Mouse (Mus musculus) urinary bladder, postnatal 36 days (tissue): ENCODE data around the gene Nap1l4.

Experiments used
- DNase-seq, 2 experiments: peaks; one replicate each; pipeline ENCODE4 v3.0.0; 2022; ENCODE audit warnings: low spot score in 2 of 2, mixed read lengths in 1 of 2

Gene Nap1l4

GRCm38 (mm10) chr7:143519333-143519732, 29.6 kb downstream of the Nap1l4 start:
- DNase-seq: no peak

GRCm38 (mm10) chr7:143514416-143514768, 34.5 kb downstream of the Nap1l4 start:
- no peak for DNase-seq

- no peak for DNase-seq
Measured at GRCm38 (mm10) chr7:143513763-143514415, 35.0 kb downstream of the Nap1l4 start.

DNA sequence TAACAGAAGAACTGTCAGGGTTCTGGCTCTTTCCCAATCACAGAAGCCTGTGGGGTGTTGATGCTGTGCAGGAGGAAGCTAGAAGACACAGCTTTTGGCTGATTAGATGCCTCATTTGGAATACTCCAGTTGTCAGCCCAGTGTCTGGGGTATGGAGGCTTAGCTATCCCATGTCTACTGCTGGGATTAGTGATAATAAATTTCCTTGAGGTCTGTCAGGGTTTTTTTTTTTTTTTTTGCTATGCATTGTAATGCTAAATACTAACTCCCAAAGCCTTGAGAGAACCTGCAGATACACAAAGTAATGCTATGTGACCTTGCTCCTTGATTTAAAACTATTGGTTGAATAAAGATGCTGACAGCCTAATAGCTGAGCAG, 37.6 kb downstream of the Nap1l4 start:
- no peak for DNase-seq

DNA sequence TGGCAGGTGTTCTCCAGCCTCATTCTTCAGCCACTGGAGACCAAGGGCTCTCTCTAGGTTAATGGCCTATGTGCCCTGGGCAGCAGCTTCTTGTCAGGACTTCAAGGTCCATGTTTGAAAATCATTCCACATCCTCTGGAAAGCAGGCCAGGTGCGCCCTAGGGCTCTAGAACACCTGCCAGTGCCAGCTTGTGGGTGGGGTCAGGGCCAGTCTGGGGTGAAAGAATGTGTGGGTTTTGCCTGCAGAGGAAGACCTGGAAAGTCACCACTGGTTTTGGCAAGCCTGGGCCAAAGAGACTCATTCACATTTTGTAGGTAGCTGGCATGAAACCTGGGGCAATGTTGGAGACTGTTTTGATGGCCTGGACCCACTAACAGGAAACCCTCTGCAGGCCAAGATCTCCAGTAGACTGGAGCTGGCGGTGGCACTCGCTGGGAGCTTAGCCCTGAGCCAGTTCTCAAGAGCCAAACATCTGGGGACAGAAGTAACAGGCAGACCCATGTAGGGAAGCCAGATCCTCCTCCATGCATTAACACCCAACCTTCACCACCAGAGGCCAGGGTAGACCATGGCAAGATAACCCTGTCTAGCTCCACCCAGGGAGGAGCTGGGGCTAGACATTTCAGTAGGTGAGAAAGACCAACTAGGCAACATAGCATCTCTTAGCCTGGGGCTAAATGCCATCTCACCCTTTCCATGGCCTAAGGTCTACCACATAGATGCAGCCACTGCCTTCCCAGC, 38.1 kb downstream of the Nap1l4 start:
- no peak for DNase-seq

- no peak for DNase-seq
Measured at GRCm38 (mm10) chr7:143509566-143509965, 39.3 kb downstream of the Nap1l4 start.

- DNase-seq: peak; percentile 48 to 49
Measured at GRCm38 (mm10) chr7:143506675-143507074, 42.2 kb downstream of the Nap1l4 start.

DNA sequence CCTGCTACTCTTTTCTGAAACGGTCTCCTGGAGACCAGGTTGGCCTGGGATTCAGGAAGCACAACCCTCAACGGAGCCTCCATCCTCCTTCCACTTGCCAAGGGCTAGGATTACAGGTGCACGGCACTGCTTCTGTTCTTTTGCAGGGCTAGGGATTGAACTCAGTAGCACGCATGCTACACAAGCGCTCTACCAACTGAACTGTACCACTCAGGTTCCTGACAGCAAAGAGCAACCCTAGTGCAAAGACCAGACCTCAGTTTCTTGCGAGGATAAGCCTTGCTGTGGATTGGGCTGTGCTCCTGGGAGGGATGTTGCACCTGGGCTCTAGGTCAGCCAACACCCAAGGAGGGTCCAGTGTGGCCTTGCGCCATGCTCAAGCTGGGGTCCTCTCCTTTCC, 42.6 kb downstream of the Nap1l4 start:
- DNase-seq: no peak

DNA sequence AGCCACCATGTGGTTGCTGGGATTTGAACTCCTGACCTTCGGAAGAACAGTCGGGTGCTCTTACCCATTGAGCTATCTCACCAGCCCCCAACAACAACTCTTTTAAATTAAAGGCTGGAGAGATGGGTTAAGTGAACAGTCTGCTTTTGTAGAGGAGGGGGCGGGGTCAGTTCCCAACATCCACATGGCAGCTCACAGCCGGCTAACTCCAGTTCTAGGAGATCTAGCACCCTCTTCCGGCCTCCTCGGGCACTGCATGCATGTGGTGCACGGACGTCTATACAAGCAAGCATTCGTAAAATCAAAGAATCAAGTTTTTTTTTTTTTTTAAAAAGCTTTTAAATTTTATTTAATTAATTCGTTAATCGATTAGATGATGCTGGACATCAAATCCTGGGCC, 43.1 kb downstream of the Nap1l4 start:
- peak; percentile 73 to 77 for DNase-seq

DNA sequence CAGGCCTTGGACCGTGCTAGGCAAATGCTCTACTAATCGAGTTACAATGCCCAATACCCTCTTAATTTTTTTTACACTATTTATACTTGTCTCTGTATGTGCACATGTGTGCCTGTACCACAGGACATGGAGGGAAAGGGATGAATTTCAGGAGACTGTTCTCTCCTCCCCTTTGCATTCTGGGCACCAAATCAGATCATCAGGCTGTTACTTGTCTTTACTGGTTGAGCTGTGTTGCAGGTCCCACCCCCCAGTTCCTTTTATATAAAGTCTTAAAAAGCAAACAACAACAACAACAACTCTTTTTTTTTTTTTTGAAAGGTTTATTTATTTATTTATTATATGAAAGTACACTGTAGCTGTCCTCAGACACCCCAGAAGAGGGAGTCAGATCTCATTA, 43.5 kb downstream of the Nap1l4 start:
- no peak for DNase-seq

- no peak for DNase-seq
Measured at GRCm38 (mm10) chr7:143503926-143504325, 45.0 kb downstream of the Nap1l4 start.

DNA sequence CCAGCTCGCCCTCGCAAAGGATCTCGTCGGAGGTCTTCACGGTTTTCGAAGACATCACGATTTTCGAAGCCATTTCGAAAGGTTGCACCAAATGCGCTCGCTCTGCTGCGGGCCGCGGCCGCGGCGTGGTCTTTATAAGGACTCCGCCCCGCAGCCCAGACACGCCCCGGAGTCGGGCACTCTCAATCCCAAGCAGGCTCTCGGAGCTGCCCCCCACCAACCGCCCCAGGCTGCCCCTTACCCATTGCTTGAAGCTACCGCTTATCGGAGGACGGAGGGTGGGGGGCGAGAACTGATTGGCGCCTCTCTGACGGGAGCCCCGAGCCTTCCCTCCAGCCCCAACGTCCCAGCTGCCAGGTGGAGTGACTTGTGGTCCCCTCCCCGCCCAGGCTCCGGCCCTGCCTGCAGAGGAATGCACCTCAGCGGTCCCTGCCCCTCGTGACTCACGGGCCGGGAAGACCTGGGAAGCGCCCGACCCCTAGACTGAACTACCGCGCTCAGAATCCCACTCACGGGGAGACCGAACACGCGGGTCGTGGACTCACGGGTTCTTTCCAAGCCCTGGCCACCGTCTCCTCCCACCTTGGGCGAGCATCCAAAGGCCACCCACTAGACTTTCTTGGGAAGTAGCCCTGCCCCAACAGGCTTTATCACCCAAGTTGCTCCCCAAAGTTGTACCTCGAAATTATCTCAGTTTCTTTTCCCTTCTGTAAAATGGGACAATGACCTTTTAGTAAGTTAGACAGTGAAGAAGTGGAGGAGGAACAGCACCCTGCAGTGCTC, 46.3 kb downstream of the Nap1l4 start, which contains the start of gene Phlda2:
TSS of gene Phlda2 (minus strand) at position 733 of the 783 bp plus-strand sequence.
- peak; percentile 33 to 46 for DNase-seq

GRCm38 (mm10) chr7:143501643-143502417, 47.1 kb downstream of the Nap1l4 start:
- DNase-seq: peak; percentile 37 to 43

- no peak for DNase-seq
Measured at GRCm38 (mm10) chr7:143500912-143501311, 48.0 kb downstream of the Nap1l4 start.

GRCm38 (mm10) chr7:143498584-143498983, 50.3 kb downstream of the Nap1l4 start:
- DNase-seq: no peak

DNA sequence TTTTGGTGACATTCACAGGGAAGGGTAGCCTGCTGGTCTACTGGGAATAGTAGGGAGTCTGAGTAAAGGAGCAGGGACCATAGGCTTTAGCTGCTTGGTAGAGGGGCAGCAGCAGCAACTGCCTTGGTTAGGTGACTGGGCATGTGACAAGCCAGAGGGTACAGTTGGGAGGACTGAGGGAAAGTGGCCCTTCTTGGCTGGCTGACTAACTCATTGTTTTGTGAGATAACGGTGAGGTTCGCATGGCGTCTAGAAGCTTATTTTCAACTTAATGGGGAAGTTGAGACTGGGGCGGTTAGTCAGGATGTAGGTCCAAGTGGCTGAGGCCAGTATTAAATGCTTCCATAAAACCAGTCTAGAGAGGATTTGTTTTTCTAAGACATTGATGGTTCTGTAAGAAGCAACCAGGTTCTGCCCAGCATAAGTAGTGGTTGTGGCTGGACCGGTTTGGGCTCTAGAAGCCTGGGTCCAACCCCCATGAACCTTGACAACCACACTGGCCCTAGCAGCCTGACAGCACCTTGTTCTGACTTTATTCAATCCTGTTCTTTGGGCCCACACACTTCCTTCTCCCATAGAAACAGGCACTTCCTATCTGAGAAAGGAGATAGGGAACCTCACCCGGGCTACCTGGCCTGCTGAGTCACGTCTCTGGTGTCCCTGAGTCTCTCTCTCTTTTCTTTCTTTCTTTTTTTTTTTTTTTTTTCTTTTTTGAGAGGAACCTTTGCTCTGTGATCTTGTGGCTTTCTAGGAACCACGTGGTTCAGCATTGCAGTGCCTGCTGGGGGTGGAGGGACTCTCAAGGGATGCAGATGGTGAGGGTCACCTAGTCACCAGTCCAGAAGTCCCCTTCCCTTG, 53.6 kb downstream of the Nap1l4 start:
- DNase-seq: no peak

GRCm38 (mm10) chr7:143493616-143494126, 55.2 kb downstream of the Nap1l4 start:
- DNase-seq: no peak

- no peak for DNase-seq
Measured at GRCm38 (mm10) chr7:143489735-143490134, 59.2 kb downstream of the Nap1l4 start.

DNA sequence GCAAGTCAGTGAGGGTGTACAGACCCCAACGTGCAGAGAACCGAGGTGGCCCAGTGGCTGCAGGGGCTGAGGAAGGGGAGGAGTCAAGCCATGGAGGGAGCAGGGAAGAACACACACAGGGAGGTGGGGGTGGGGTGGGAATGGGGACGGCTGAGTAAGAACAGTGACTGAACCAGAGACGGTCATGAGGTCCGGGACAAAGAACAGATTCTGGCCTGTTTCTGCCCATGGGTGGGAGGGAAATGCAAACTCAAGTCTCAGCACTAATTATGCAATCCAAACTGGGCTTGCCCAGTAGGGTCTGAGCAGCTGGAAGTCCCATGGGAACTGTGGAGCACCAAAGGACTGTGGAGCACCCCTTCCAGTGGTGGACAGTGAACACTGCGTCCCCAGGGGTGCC, 66.4 kb downstream of the Nap1l4 start:
- no peak for DNase-seq

- DNase-seq: no peak
Measured at GRCm38 (mm10) chr7:143481806-143482387, 67.0 kb downstream of the Nap1l4 start.
